Mouse (Mus musculus) CH12.LX (cell line): ENCODE results near the gene Glra1. TPM values are rescaled to one million over a fixed set of nuclear protein-coding genes. Genes with fewer than 3 reads are reported as not detected.

Experiments used
- DNase-seq: peaks from one replicate; pipeline ENCODE4 v3.0.0-alpha.2; 2013; ENCODE audit errors: extremely low read depth
- H3K27ac ChIP-seq: 2 replicates; pipeline ENCODE4 v1.5.1; 2012; ENCODE audit warnings: low read depth, mild to moderate bottlenecking, control low read depth, moderate library complexity; ENCODE audit not compliant: insufficient read depth
- H3K27me3 ChIP-seq: replicated peaks from 2 replicates; pipeline ENCODE3; 2012; ENCODE audit warnings: inconsistent platforms
- H3K36me3 ChIP-seq, 2 experiments: replicated peaks in 1 of 2; 2 replicates each; pipeline versions ENCODE3 to v1.6.1; 2012; ENCODE audit warnings: inconsistent platforms in 1 of 2, low read length in 1 of 2, mild to moderate bottlenecking in 1 of 2, mixed read lengths in 1 of 2, moderate library complexity in 1 of 2; ENCODE audit not compliant: control insufficient read depth in 1 of 2, insufficient read depth in 1 of 2
- H3K4me1 ChIP-seq, 2 experiments: 2 replicates each; pipeline ENCODE4 v1.6.1; 2012; ENCODE audit warnings: inconsistent platforms in 1 of 2, moderate library complexity in 1 of 2; ENCODE audit not compliant: insufficient read depth in 2 of 2, control insufficient read depth in 1 of 2
- H3K4me2 ChIP-seq: 2 replicates; pipeline ENCODE4 v1.6.1; 2012; ENCODE audit warnings: low read depth, mild to moderate bottlenecking, control low read depth; ENCODE audit not compliant: poor library complexity, insufficient read depth, severe bottlenecking
- H3K4me3 ChIP-seq, 3 experiments: fragments of 150-350 bp in 1 of 3; sonication (generic) in 1 of 3; replicated peaks in 1 of 3; 2 replicates each; pipeline versions ENCODE3 to v1.5.1; 2011 to 2012; ENCODE audit warnings: low read depth in 2 of 3, low read length in 2 of 3, mild to moderate bottlenecking in 2 of 3, moderate library complexity in 2 of 3, control low read depth in 1 of 3, improper control_type of control experiment in 1 of 3, inconsistent platforms in 1 of 3, mixed read lengths in 1 of 3; ENCODE audit not compliant: poor library complexity in 1 of 3
- H3K79me2 ChIP-seq: replicated peaks from 2 replicates; pipeline ENCODE4 v1.6.1; 2012; ENCODE audit warnings: mild to moderate bottlenecking, moderate library complexity; ENCODE audit not compliant: control insufficient read depth, poor library complexity, insufficient read depth, severe bottlenecking; ENCODE audit errors: extremely low read depth
- H3K9ac ChIP-seq: 2 replicates; pipeline ENCODE4 v1.6.1; 2012; ENCODE audit warnings: low read depth, mild to moderate bottlenecking, control low read depth, moderate library complexity; ENCODE audit not compliant: insufficient read depth
- H3K9me3 ChIP-seq: replicated peaks from 2 replicates; pipeline ENCODE3; 2012; ENCODE audit warnings: low read length, inconsistent platforms, mixed read lengths
- BHLHE40 ChIP-seq: IDR thresholded peaks from 2 replicates; pipeline ENCODE4 v1.6.1; 2011; ENCODE audit warnings: mild to moderate bottlenecking, low read depth, low read length, improper control_type of control experiment
- CHD2 ChIP-seq: IDR thresholded peaks from 2 replicates; pipeline ENCODE4 v1.6.1; 2011; ENCODE audit warnings: low read length, improper control_type of control experiment
- CTCF ChIP-seq, 2 experiments: IDR thresholded peaks in 1 of 2; conservative IDR thresholded peaks in 1 of 2; 2 replicates each; pipeline ENCODE4 v1.5.1; 2011 to 2012; ENCODE audit warnings: low read depth in 2 of 2, low read length in 2 of 2, improper control_type of control experiment in 1 of 2, inconsistent platforms in 1 of 2, mild to moderate bottlenecking in 1 of 2, moderate library complexity in 1 of 2
- EP300 ChIP-seq: IDR thresholded peaks from 2 replicates; pipeline ENCODE4 v1.6.1; 2011; ENCODE audit warnings: low read length, improper control_type of control experiment
- GABPA ChIP-seq: IDR thresholded peaks from 2 replicates; pipeline ENCODE4 v1.6.1; 2012; ENCODE audit warnings: low read depth, low read length, improper control_type of control experiment, inconsistent platforms; ENCODE audit not compliant: insufficient replicate concordance
- JUND ChIP-seq: conservative IDR thresholded peaks from 2 replicates; pipeline ENCODE4 v1.6.1; 2011; ENCODE audit warnings: low read depth, low read length, improper control_type of control experiment
- MAX ChIP-seq: IDR thresholded peaks from 2 replicates; pipeline ENCODE4 v1.6.1; 2011; ENCODE audit warnings: low read length, improper control_type of control experiment
- MAZ ChIP-seq: IDR thresholded peaks from 2 replicates; pipeline ENCODE4 v1.6.1; 2012; ENCODE audit warnings: low read depth, mild to moderate bottlenecking, inconsistent platforms, low read length, improper control_type of control experiment, moderate library complexity
- MYC ChIP-seq: IDR thresholded peaks from 2 replicates; pipeline ENCODE4 v1.6.1; 2011; ENCODE audit warnings: low read depth, mild to moderate bottlenecking, improper control_type of control experiment, low read length
- NELFE ChIP-seq: IDR thresholded peaks from 2 replicates; pipeline ENCODE4 v1.6.1; 2011; ENCODE audit warnings: low read depth, low read length, improper control_type of control experiment
- NRF1 ChIP-seq: IDR thresholded peaks from 2 replicates; pipeline ENCODE4 v1.6.1; 2014; ENCODE audit warnings: low read depth, mild to moderate bottlenecking, inconsistent platforms, low read length, improper control_type of control experiment, moderate library complexity
- PAX5 ChIP-seq: IDR thresholded peaks from 2 replicates; pipeline ENCODE4 v1.6.1; 2012; ENCODE audit warnings: low read length, inconsistent platforms, mixed read lengths
- RAD21 ChIP-seq: IDR thresholded peaks from 2 replicates; pipeline ENCODE4 v1.6.1; 2011; ENCODE audit warnings: low read depth, mild to moderate bottlenecking, low read length, improper control_type of control experiment, moderate library complexity
- RCOR1 ChIP-seq: conservative IDR thresholded peaks from 2 replicates; pipeline ENCODE4 v1.6.1; 2012; ENCODE audit warnings: low read depth, mild to moderate bottlenecking, inconsistent platforms, low read length, improper control_type of control experiment
- SIN3A ChIP-seq: IDR thresholded peaks from 2 replicates; pipeline ENCODE4 v1.6.1; 2012; ENCODE audit warnings: low read length, improper control_type of control experiment, inconsistent platforms
- SMC3 ChIP-seq: IDR thresholded peaks from 2 replicates; pipeline ENCODE4 v1.6.1; 2011; ENCODE audit warnings: low read depth, low read length, improper control_type of control experiment
- UBTF ChIP-seq: IDR thresholded peaks from 2 replicates; pipeline ENCODE4 v1.6.1; 2012; ENCODE audit warnings: low read depth, mild to moderate bottlenecking, inconsistent platforms, low read length, improper control_type of control experiment, moderate library complexity
- USF2 ChIP-seq: conservative IDR thresholded peaks from 2 replicates; pipeline ENCODE4 v1.6.1; 2011; ENCODE audit warnings: low read depth, low read length, improper control_type of control experiment
- dilution Hi-C: fragments of 300-500 bp; cut with MboI; formaldehyde crosslinking; loops from 2 replicates; pipeline ENCODE4 v1.14.3; 2020; ENCODE audit warnings: low sequenced_read_pairs; ENCODE audit not compliant: extremely low pct_unique_long_range_greater_than_20kb, extremely low pct_ligation_motif_present
- in situ Hi-C: fragments of 300-500 bp; cut with MboI; formaldehyde crosslinking; loops from 3 replicates; pipeline ENCODE4 v1.14.3; 2019; ENCODE audit warnings: low sequenced_read_pairs, low pct_ligation_motif_present, low pct_unique_long_range_greater_than_20kb, mixed read lengths
- polyA plus RNA-seq: library from polyadenylated mRNA; unstranded; fragments of >175 nt; gene quantifications from 2 replicates; pipeline ENCODE4 v1.2.1, GENCODE M21; 2012; ENCODE audit warnings: low read depth; ENCODE audit not compliant: insufficient read length
- total RNA-seq, 2 experiments: library from RNA; depleted of rRNA; stranded (reverse); fragments of 300-350 nt in 1 of 2; fragments of >200 nt in 1 of 2; gene quantifications; 2 replicates each; pipeline ENCODE4 v1.2.3; 2012 to 2014

Gene Glra1
- total and polyA plus RNA-seq, 3 experiments = not detected

DNA sequence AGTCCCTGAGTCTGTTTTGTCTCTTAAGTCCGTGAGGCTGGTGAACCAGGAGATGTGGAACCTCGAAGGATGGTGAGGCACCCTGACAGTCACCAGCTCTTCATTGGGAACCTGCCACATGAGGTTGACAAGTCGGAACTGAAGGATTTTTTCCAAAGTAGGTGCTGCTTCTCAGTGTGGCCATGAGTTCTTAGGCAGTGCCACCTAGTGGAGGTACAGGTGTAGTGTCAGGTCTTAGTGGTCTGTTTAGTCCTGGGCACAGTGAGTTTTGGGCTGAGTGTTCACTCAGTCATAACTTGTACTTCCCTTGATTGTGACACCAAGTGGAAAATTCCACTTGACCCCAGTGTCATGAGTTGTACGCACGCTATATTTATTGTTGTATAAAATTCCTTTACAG lies 110.1 kb downstream of the Glra1 start:
- dilution Hi-C loops (no loop called here), in situ Hi-C loops (no loop called here)
- Histone ChIP-seq H3K79me2 (peaks cover 7% of the 10 kb centered on the region; the same call in 1 of the 2 replicates), H3K4me2 (no peak overlapping the region), H3K4me1 (peaks cover 0 to 12% of the 10 kb centered on the region in 2 experiments; a peak in 1 of 4 replicates), H3K27me3 (no peaks in the 10 kb centered on the region), H3K4me3 (no peak overlapping the region), H3K9me3 (no peaks in the 10 kb centered on the region), H3K36me3 (peaks cover 76 to 94% of the 10 kb centered on the region in 2 experiments), H3K9ac (no peak overlapping the region), H3K27ac (no peak overlapping the region)
- peak; percentile 78 for DNase-seq
- TF ChIP-seq JUND (no peak), NRF1 (no peak), RAD21 (peak; percentile 35), CHD2 (no peak), NELFE (no peak), MYC (peak; percentile 59; the same call in 1 of the 2 replicates), CTCF (conservative IDR thresholded peaks at IDR 0.05 in 1 of 2, IDR thresholded peaks at IDR 0.05 in 1 of 2; ENCODE audit: low read depth in 2 of 2, low read length in 2 of 2) (peak; percentile 75 to 86), SMC3 (peak; percentile 45)

- DNase-seq = no peak
- H3K79me2 ChIP-seq = peaks cover 14% of the 10 kb centered on the region
- H3K36me3 ChIP-seq = peaks cover 85 to 93% of the 10 kb centered on the region in 2 experiments
- no peak overlapping the region for H3K4me3 ChIP-seq
- in situ Hi-C loops = no loop called here
- no peak overlapping the region for H3K4me2 ChIP-seq
- H3K4me1 ChIP-seq = peaks cover 0 to 6% of the 10 kb centered on the region in 2 experiments; a peak in 1 of 4 replicates
- no peaks in the 10 kb centered on the region for H3K27me3 ChIP-seq
- dilution Hi-C loops = no loop called here
- H3K9me3 ChIP-seq = no peaks in the 10 kb centered on the region
- no peak overlapping the region for H3K9ac ChIP-seq
- H3K27ac ChIP-seq = no peak overlapping the region
- TF ChIP-seq GABPA = no peak
- no peak for TF ChIP-seq MYC
- no peak for TF ChIP-seq MAZ
- no peak for TF ChIP-seq EP300
- TF ChIP-seq USF2 = no peak
- TF ChIP-seq RCOR1 = no peak
- TF ChIP-seq NELFE = no peak
- TF ChIP-seq MAX = no peak
- TF ChIP-seq BHLHE40 = no peak
- no peak for TF ChIP-seq PAX5
- TF ChIP-seq SIN3A = no peak
- TF ChIP-seq CTCF (conservative IDR thresholded peaks at IDR 0.05 in 1 of 2, IDR thresholded peaks at IDR 0.05 in 1 of 2; ENCODE audit: low read depth in 2 of 2, low read length in 2 of 2) = no peak
- no peak for TF ChIP-seq UBTF
These were observed 111.8 kb downstream of the Glra1 start for GRCm38 (mm10) chr11:55496158-55496557.
